Mouse (Mus musculus) heart, adult 2 months (tissue): Measurements from ENCODE around the gene Calml3. TPM values are rescaled to one million over a fixed set of nuclear protein-coding genes. Genes with fewer than 3 reads are reported as not detected.

ENCODE experiments used
- DNase-seq, 2 experiments: peaks; one replicate each; pipeline ENCODE4 v3.0.0; 2021
- H3K27ac ChIP-seq: fragments of 200-600 bp; 2 replicates; pipeline ENCODE4 v1.8.1; 2022
- H3K27me3 ChIP-seq: fragments of 200-500 bp; 2 replicates; pipeline ENCODE4 v1.6.1; 2012; ENCODE audit warnings: mild to moderate bottlenecking, low read length, inconsistent platforms, mixed read lengths; ENCODE audit not compliant: control insufficient read depth, insufficient read depth
- H3K36me3 ChIP-seq: fragments of 200-500 bp; 2 replicates; pipeline ENCODE4 v1.6.1; 2012; ENCODE audit warnings: low read length, inconsistent platforms; ENCODE audit not compliant: control insufficient read depth, insufficient read depth
- H3K4me1 ChIP-seq: fragments of 200-500 bp; 2 replicates; pipeline ENCODE4 v1.6.1; 2011; ENCODE audit warnings: low read length; ENCODE audit not compliant: control insufficient read depth, insufficient read depth
- H3K4me3 ChIP-seq: fragments of 200-600 bp; 2 replicates; pipeline ENCODE4 v1.8.1; 2022
- H3K79me2 ChIP-seq: fragments of 200-500 bp; replicated peaks from 2 replicates; pipeline ENCODE4 v1.6.1; 2012; ENCODE audit warnings: mild to moderate bottlenecking, inconsistent platforms, low read length, moderate library complexity, mixed read lengths; ENCODE audit not compliant: control insufficient read depth, insufficient read depth
- H3K9ac ChIP-seq: fragments of 200-500 bp; 2 replicates; pipeline ENCODE4 v1.6.1; 2012; ENCODE audit warnings: low read depth, mild to moderate bottlenecking, control low read depth, inconsistent platforms, low read length, mixed read lengths
- CTCF ChIP-seq: fragments of 200-600 bp; IDR thresholded peaks from 2 replicates; pipeline ENCODE4 v1.8.1; 2022; ENCODE audit warnings: antibody characterized with exemption, mild to moderate bottlenecking, moderate library complexity
- EP300 ChIP-seq: fragments of 200-500 bp; IDR thresholded peaks from 2 replicates; pipeline ENCODE4 v1.6.1; 2011; ENCODE audit warnings: low read depth, low read length, control low read depth; ENCODE audit not compliant: insufficient read depth
- POLR2A ChIP-seq: fragments of 200-500 bp; IDR thresholded peaks from 2 replicates; pipeline ENCODE4 v1.6.1; 2011; ENCODE audit warnings: mild to moderate bottlenecking, low read depth, low read length, control low read depth; ENCODE audit not compliant: insufficient read depth
- WGBS: fragments of 180-500 bp; shearing (Covaris S2); methylation state at CpG from one replicate; pipeline ENCODE4 v1.1.7; 2018; 5-methylcytosine and 5-hydroxymethylcytosine counted together
- intact Hi-C: fragments of 180-260 bp; cut with DNase I; formaldehyde crosslinking; loops from one replicate; pipeline ENCODE4 v1.15.1; 2025
- polyA plus RNA-seq: library from polyadenylated mRNA; depleted of rRNA; stranded (reverse); fragments of >200 nt; gene quantifications from 2 replicates; pipeline ENCODE4 v1.2.3, GENCODE M21; 2012
- total RNA-seq, 2 experiments: library from RNA; stranded (reverse); gene quantifications; 2 replicates each; pipeline ENCODE4 v1.2.3; 2021

The Calml3 gene
- total and polyA plus RNA-seq, 3 experiments, result 2.7 TPM; not detected in 2

- H3K4me1 ChIP-seq, result peaks cover 7% of the 10 kb centered on the region
- no peak overlapping the region for H3K4me3 ChIP-seq
- H3K27ac ChIP-seq, result no peak overlapping the region
- intact Hi-C loops, result no loop called here
- no peak for DNase-seq
- H3K9ac ChIP-seq, result no peak overlapping the region
- WGBS, result 90% methylated on average over 5 of the region's 5 CpGs
- no peaks in the 10 kb centered on the region for H3K36me3 ChIP-seq
- TF ChIP-seq CTCF (no peak), POLR2A (no peak), EP300 (no peak)
- no peaks in the 10 kb centered on the region for H3K79me2 ChIP-seq
- H3K27me3 ChIP-seq, result no peaks in the 10 kb centered on the region
These were observed 32.9 kb downstream of the Calml3 start for GRCm38 (mm10) chr13:3771221-3771620.

GRCm38 (mm10) chr13:3770170-3771024, 33.7 kb downstream of the Calml3 start:
- 62% methylated on average over 11 of the region's 11 CpGs for WGBS
- H3K36me3 ChIP-seq, result no peaks in the 10 kb centered on the region
- H3K27ac ChIP-seq, result no peak overlapping the region
- intact Hi-C loops, result no loop called here
- H3K79me2 ChIP-seq, result no peaks in the 10 kb centered on the region
- no peaks in the 10 kb centered on the region for H3K27me3 ChIP-seq
- no peak overlapping the region for H3K4me3 ChIP-seq
- H3K4me1 ChIP-seq, result peaks cover 7% of the 10 kb centered on the region
- DNase-seq, result peak in 1 of 2 experiments; percentile 36
- TF ChIP-seq CTCF (no peak), EP300 (no peak), POLR2A (no peak)
- H3K9ac ChIP-seq, result no peak overlapping the region

- Histone ChIP-seq H3K27ac (no peak overlapping the region), H3K79me2 (no peaks in the 10 kb centered on the region)
- TF ChIP-seq POLR2A (no peak), CTCF (no peak), EP300 (no peak)
These were observed 34.6 kb downstream of the Calml3 start for GRCm38 (mm10) chr13:3769531-3769930.

GRCm38 (mm10) chr13:3768621-3769020, 35.5 kb downstream of the Calml3 start:
- peak in 1 of 2 experiments; percentile 18 for DNase-seq
- H3K79me2 ChIP-seq, result no peaks in the 10 kb centered on the region
- H3K4me3 ChIP-seq, result no peak overlapping the region
- H3K36me3 ChIP-seq, result no peaks in the 10 kb centered on the region
- 48% methylated on average over 3 of the region's 3 CpGs for whole genome bisulfite sequencing
- peak overlapping the region; percentile 7; the same call in 1 of the 2 replicates for H3K27ac ChIP-seq
- H3K4me1 ChIP-seq, result peaks cover 7% of the 10 kb centered on the region
- TF ChIP-seq POLR2A, result no peak
- no peak for TF ChIP-seq CTCF
- no peak for TF ChIP-seq EP300
- H3K27me3 ChIP-seq, result no peaks in the 10 kb centered on the region
- intact Hi-C loops, result no loop called here
- H3K9ac ChIP-seq, result no peak overlapping the region

More at GRCm38 (mm10) chr13:3769531-3769930, 34.6 kb downstream of the Calml3 start:
- H3K36me3 ChIP-seq, result no peaks in the 10 kb centered on the region
- DNase-seq, result no peak
- no peak overlapping the region for H3K4me3 ChIP-seq
- peaks cover 7% of the 10 kb centered on the region for H3K4me1 ChIP-seq
- intact Hi-C loops, result no loop called here
- no peak overlapping the region for H3K9ac ChIP-seq
- no peaks in the 10 kb centered on the region for H3K27me3 ChIP-seq
- WGBS, result 81% methylated on average over 3 of the region's 3 CpGs

GRCm38 (mm10) chr13:3767086-3767485, 37.0 kb downstream of the Calml3 start:
- TF ChIP-seq CTCF, result no peak
- no peak for TF ChIP-seq EP300
- TF ChIP-seq POLR2A, result no peak
- Histone ChIP-seq H3K4me3 (no peak overlapping the region), H3K36me3 (no peaks in the 10 kb centered on the region), H3K9ac (no peak overlapping the region), H3K27me3 (no peaks in the 10 kb centered on the region), H3K27ac (no peak overlapping the region), H3K4me1 (peaks cover 7% of the 10 kb centered on the region), H3K79me2 (no peaks in the 10 kb centered on the region)
- intact Hi-C loops, result no loop called here
- DNase-seq, result no peak

- Histone ChIP-seq H3K27ac (no peak overlapping the region), H3K4me3 (no peak overlapping the region), H3K9ac (no peak overlapping the region), H3K27me3 (no peaks in the 10 kb centered on the region), H3K79me2 (no peaks in the 10 kb centered on the region), H3K4me1 (peaks cover 7% of the 10 kb centered on the region), H3K36me3 (no peaks in the 10 kb centered on the region)
- TF ChIP-seq POLR2A, result no peak
- TF ChIP-seq CTCF, result no peak
- no peak for TF ChIP-seq EP300
- 79% methylated on average over 4 of the region's 4 CpGs for WGBS
- DNase-seq, result no peak
- intact Hi-C loops, result no loop called here
These were observed 38.3 kb downstream of the Calml3 start for GRCm38 (mm10) chr13:3765781-3766180.
